Mouse (Mus musculus) embryo, embryonic 10 days (tissue): ENCODE results near the gene Slco2a1.

Experiments
- DNase-seq: peaks from one replicate; pipeline ENCODE4 v3.0.0-alpha.2; 2015; ENCODE audit warnings: low spot score

Gene Slco2a1

GRCm38 (mm10) chr9:103086736-103087135 lies 98.2 kb downstream of the Slco2a1 start:
- no peak for DNase-seq

DNA sequence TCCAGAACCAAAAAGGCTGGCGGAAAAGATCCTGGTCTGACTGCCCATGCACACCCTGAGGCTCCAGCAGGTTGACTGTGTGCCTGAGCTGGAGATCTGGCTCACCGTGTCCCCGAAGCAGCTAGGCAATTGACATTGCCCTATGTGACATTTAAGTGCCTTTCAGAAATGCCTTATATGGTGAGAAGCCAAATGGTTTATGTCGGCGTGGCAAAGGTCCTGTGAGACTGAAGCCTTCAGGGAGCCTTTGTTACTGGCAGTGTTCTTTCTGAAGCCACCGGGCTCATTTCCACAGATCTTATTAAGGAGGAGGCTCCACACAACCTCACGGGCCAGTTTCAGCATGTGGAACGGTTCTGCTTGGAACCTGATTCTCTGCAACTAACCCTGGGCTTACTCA lies 98.8 kb downstream of the Slco2a1 start:
- no peak for DNase-seq

DNA sequence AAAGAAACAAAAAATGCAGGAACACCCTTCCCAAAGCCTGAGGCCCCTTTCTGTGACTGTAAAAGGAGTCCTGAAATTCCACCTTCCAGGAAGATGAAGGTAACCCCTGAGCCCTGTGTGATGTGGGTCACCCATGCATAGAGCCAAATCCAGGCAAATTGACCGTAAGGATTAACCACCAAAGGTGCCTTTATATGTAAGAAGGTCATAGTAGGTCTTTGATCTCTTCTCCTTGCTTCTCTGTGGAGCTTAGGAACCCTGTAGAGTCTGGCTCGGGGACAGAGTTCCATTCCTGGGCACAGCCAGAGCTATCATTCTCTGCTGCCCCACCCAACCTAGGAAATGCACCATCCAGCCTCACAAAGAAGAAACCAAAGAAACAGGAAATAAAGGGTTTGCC lies 100.1 kb downstream of the Slco2a1 start:
- no peak for DNase-seq

- no peak for DNase-seq
These were observed 101.8 kb downstream of the Slco2a1 start for GRCm38 (mm10) chr9:103090116-103090875.

GRCm38 (mm10) chr9:103091039-103091883 lies 102.7 kb downstream of the Slco2a1 start:
- no peak for DNase-seq

GRCm38 (mm10) chr9:103092248-103092647 lies 103.7 kb downstream of the Slco2a1 start:
- peak; percentile 88 for DNase-seq

- DNase-seq, result no peak
These were observed 105.2 kb downstream of the Slco2a1 start for GRCm38 (mm10) chr9:103093681-103094080.

- DNase-seq, result peak; percentile 42
These were observed 119.9 kb downstream of the Slco2a1 start for GRCm38 (mm10) chr9:103108341-103108798.

GRCm38 (mm10) chr9:103108943-103109670 lies 120.6 kb downstream of the Slco2a1 start:
- no peak for DNase-seq

GRCm38 (mm10) chr9:103109911-103110310 lies 121.4 kb downstream of the Slco2a1 start:
- no peak for DNase-seq

- no peak for DNase-seq
These were observed 122.4 kb downstream of the Slco2a1 start for GRCm38 (mm10) chr9:103110727-103111501.

DNA sequence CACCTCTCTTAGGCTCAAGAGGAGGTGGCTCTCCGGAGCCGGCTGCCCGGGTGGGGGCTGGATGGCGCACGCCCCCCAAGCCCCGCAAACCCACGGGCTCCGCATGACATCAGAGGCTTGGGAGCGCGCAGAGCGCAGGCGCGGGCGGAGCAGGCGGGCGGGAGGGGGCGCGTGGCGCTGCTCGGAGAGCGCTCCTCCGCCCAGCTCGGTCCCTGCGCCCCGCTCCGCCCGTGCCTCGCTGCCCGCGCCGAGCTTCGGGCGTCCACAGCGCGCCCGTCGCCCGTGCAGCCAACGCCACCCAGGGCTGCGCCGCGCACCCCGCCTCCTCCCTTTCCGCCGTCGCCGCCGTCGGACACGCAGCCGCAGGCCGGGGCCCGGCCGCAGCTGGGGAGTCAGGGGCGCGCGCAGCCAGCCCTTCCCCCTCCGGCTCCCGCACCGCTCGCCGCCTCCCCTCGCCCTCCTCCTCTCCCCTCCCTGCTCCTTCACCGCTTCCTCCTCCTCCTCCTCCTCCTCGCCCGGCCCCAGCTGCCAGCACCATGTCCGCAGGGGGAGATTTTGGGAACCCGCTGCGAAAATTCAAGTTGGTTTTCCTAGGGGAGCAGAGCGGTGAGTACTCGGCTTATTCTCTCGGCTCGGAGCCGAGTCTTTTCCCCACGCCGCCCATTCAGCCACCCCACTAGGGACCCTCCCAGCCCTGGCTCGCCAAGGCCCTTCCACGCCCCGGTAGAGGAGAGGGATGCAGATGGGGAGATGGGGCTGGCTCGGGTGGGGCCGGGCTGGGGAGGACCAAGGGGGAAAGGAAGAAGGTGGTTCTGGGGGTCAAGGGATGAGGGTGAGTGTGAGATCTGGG lies 123.3 kb downstream of the Slco2a1 start, which contains the start of gene Rab6b:
TSS of gene Rab6b (plus strand) at position 167 of the 850 bp plus-strand sequence.
- DNase-seq, result peak; percentile 70

GRCm38 (mm10) chr9:103112471-103113271 lies 124.2 kb downstream of the Slco2a1 start:
- no peak for DNase-seq

DNA sequence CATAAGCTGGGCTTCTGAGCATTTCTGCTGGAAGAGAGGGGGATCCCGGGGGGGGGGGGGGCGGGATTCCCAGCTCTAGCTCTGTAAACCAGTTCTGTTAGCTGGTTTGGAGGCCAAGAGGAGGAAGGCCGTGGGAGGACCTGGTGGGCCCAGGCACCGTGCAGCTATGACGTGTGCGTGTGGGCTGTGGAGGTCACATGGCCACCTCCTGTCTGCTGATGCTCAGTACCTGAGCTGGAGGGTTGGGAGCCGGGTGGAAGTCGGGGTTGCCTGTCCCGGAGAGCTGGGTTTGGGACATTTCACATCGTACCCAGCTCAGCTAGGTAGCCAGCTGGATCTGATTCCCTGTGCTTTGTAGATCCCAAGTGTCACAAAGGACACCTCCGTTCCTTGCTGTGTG lies 124.8 kb downstream of the Slco2a1 start:
- DNase-seq, result no peak

DNA sequence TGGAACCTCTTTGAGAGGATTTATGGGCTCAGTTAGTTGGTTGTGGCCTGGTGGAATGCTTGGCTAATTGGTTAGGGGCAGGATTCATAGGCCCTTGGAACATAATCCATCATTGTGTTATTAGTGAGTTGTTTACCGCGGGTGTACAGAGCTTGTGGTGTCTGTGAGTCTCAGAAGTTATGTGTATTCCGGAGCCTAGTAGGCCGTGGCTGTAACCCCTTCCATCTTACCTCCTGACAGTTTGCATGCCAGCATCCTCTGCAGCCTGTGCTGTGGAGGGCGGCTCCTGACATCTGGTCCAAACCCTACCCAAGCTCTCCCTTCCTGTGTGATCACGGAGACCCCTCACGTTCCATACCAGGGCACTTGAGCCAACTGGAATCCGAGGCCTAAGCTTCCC lies 125.8 kb downstream of the Slco2a1 start:
- DNase-seq, result no peak

- DNase-seq, result no peak
These were observed 126.4 kb downstream of the Slco2a1 start for GRCm38 (mm10) chr9:103114901-103115300.

DNA sequence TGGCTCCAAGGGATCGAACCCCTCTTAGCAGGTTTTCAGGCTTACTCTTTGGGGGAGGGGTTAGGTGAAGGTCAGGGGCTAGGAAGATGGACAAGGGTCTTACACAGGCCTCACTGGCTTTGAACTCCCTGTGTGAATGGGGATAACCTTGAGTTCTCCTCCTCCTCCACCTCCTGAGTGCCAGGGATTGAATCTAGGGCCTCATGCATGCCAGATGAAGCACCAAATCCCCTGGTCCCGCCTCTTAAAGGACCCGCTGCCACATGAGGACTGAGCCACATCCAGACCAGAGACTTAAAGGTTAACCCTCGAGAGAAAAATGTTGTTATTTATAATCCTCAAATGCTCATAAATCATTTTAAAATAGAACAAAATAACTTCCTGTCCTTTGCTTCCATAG lies 128.4 kb downstream of the Slco2a1 start:
- no peak for DNase-seq

DNA sequence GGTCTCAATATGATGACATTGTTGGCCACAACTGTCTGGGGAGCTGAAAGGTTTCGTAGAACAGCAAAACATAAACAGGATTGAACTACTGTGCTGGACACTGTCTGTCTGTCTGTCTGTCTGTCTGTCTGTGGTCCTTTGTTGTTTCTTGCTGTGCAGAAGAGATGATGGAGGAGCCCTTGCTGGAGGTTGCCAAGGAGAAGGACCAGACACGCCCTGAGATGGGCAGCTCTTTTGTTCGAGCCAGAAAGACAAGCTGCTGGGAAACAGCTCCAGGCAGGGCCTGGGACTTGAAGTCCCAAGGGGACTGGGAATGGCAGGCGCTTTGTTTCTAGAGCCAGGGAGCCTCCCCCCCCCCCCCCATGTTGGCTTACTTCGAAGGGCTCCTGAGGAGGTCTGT lies 129.0 kb downstream of the Slco2a1 start:
- peak; percentile 44 for DNase-seq

GRCm38 (mm10) chr9:103117951-103118350 lies 129.4 kb downstream of the Slco2a1 start:
- no peak for DNase-seq
